Mouse (Mus musculus) lung, embryonic 14.5 days (tissue): Measurements from ENCODE around the gene Ces5a. TPM values are rescaled to one million over a fixed set of nuclear protein-coding genes. Genes with fewer than 3 reads are reported as not detected.
A peak's percentile ranks its signal among the peaks of the same experiment; 100 is the strongest.

Experiments
- ATAC-seq: fragments of 200-750 bp; cut with Nextera tagmentation; 2 replicates; pipeline ENCODE4 v1.8.0; 2017; ENCODE audit warnings: mild to moderate bottlenecking, moderate TSS enrichment, moderate library complexity; ENCODE audit not compliant: insufficient read depth
- DNase-seq: peaks from one replicate; pipeline ENCODE4 v3.0.0-alpha.2; 2015
- H3K27ac ChIP-seq: fragments of 300-500 bp; sonication (generic); 2 replicates; pipeline ENCODE4 v1.5.1; 2014; ENCODE audit warnings: low read depth, mild to moderate bottlenecking, moderate library complexity
- H3K27me3 ChIP-seq: fragments of 300-500 bp; sonication (generic); 2 replicates; pipeline ENCODE4 v1.6.1; 2014; ENCODE audit warnings: low read length, control low read depth; ENCODE audit not compliant: insufficient read depth
- H3K36me3 ChIP-seq: fragments of 300-500 bp; sonication (generic); 2 replicates; pipeline ENCODE4 v1.6.1; 2014; ENCODE audit warnings: control low read depth; ENCODE audit not compliant: insufficient read depth
- H3K4me1 ChIP-seq: fragments of 300-500 bp; sonication (generic); 2 replicates; pipeline ENCODE4 v1.6.1; 2014; ENCODE audit warnings: antibody characterized with exemption, control low read depth; ENCODE audit not compliant: insufficient read depth
- H3K4me2 ChIP-seq: fragments of 300-500 bp; sonication (generic); 2 replicates; pipeline ENCODE4 v1.6.1; 2014; ENCODE audit warnings: mild to moderate bottlenecking
- H3K4me3 ChIP-seq: fragments of 300-500 bp; sonication (generic); 2 replicates; pipeline ENCODE4 v1.5.1; 2014; ENCODE audit warnings: low read depth, low read length
- H3K9ac ChIP-seq: fragments of 300-500 bp; sonication (generic); 2 replicates; pipeline ENCODE4 v1.6.1; 2014
- H3K9me3 ChIP-seq: fragments of 300-500 bp; sonication (generic); 2 replicates; pipeline ENCODE4 v1.6.1; 2016; ENCODE audit warnings: low read depth, low read length, control low read depth
- CTCF ChIP-seq: IDR thresholded peaks from 2 replicates; pipeline ENCODE4 v1.5.1; 2016; ENCODE audit warnings: antibody characterized with exemption, low read depth
- WGBS: fragments of 180-500 bp; shearing (Covaris S2); extraction: QIAGEN DNeasy Blood & Tissue Kit; methylation state at CpG from one replicate; pipeline ENCODE4 v1.1.7; 2014; 5-methylcytosine and 5-hydroxymethylcytosine counted together
- polyA plus RNA-seq: library from polyadenylated mRNA; unstranded; fragments of >200 nt; fragmentation: Nextera tagmentation; extraction: Ambion mirVana; gene quantifications from 2 replicates; pipeline ENCODE4 v1.2.1, GENCODE M21; 2014

Gene Ces5a
- polyA plus RNA-seq, 1 experiment from 2014 or later, result not detected

DNA sequence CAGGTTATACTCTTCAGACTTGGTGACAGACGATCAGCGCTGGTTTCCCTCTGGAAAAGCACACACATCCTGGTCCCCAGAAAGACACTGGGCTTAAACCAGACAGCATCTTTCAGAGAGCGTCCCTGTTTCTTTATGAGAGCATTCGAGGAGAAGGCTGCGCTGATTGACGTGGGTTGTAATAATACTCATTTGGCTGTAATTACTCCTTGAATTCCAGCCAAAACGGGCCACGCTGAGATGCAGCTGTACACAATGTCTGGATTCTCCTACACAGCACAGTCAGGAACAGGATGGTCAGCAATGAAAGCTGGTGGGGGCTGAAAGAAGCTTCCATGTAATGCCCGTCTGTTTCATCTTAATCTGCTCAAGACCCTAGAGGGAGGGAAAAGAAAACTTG lies 31.5 kb upstream of the Ces5a start:
- 0 out of 2 replicates have a peak, but pooled peaks cover 6% of the 10 kb centered on the region for H3K9me3 ChIP-seq
- H3K27ac ChIP-seq, result no peak overlapping the region
- H3K36me3 ChIP-seq, result no peaks in the 10 kb centered on the region
- H3K4me3 ChIP-seq, result no peak overlapping the region
- WGBS, result 66% methylated on average over 9 of the region's 9 CpGs
- DNase-seq (peak; percentile 10), ATAC-seq (no peak)
- H3K4me1 ChIP-seq, result peaks cover 4% of the 10 kb centered on the region
- no peak for TF ChIP-seq CTCF
- H3K9ac ChIP-seq, result no peak overlapping the region
- no peak overlapping the region for H3K4me2 ChIP-seq
- H3K27me3 ChIP-seq, result no peaks in the 10 kb centered on the region

DNA sequence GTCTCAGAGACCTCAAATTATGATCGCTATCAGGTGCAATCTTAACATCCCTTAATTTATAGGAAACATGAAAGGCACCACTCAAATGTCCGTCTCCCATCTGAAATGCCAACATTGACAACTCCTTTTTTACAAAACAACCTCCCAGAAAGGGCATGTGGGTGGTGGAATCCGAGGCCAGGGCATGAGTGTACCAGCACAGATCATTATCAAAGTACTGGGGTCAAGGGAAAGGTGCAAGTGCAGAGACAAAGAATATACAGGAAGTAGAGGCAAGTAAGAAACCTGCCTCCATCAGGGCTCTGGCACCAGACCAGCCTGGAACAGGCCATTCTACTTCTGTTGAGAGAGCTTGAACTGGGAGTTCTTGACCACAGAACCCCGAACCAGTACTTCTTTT lies 29.0 kb upstream of the Ces5a start:
- no peak overlapping the region for H3K27ac ChIP-seq
- H3K4me3 ChIP-seq, result no peak overlapping the region
- H3K9ac ChIP-seq, result no peak overlapping the region
- TF ChIP-seq CTCF, result no peak
- H3K27me3 ChIP-seq, result no peaks in the 10 kb centered on the region
- no peaks in the 10 kb centered on the region for H3K4me1 ChIP-seq
- DNase-seq (no peak), ATAC-seq (no peak)
- WGBS, result 73% methylated on average over 4 of the region's 4 CpGs
- 0 out of 2 replicates have a peak, but pooled peaks cover 6% of the 10 kb centered on the region for H3K9me3 ChIP-seq
- no peak overlapping the region for H3K4me2 ChIP-seq
- no peaks in the 10 kb centered on the region for H3K36me3 ChIP-seq

DNA sequence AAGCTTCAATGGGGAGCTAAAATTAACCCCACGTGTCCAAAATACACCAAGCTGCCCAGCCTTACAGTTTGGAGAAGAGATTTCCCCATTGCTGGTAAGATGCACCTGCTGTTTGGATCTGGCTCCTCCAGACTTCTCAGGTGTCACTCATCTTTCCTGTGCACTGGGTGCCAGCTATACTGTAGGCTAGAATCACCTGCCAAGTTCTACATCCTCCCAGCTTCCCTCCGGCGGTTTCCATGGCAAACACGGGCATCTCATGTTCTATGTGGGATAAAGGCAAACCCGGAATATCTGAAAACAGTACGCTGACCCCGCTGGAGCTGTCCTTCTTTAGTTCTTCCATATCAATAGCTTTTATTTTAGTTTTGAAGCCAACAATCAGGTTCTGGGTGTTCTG lies 27.9 kb upstream of the Ces5a start:
- Histone ChIP-seq H3K27ac (no peak overlapping the region), H3K4me1 (no peaks in the 10 kb centered on the region), H3K4me3 (no peak overlapping the region), H3K27me3 (no peaks in the 10 kb centered on the region), H3K9me3 (0 out of 2 replicates have a peak, but pooled peaks cover 3% of the 10 kb centered on the region), H3K9ac (no peak overlapping the region), H3K4me2 (no peak overlapping the region), H3K36me3 (no peaks in the 10 kb centered on the region)
- no peak for ATAC-seq
- TF ChIP-seq CTCF, result no peak
- WGBS, result 77% methylated on average over 7 of the region's 7 CpGs
- DNase-seq, result no peak

DNA sequence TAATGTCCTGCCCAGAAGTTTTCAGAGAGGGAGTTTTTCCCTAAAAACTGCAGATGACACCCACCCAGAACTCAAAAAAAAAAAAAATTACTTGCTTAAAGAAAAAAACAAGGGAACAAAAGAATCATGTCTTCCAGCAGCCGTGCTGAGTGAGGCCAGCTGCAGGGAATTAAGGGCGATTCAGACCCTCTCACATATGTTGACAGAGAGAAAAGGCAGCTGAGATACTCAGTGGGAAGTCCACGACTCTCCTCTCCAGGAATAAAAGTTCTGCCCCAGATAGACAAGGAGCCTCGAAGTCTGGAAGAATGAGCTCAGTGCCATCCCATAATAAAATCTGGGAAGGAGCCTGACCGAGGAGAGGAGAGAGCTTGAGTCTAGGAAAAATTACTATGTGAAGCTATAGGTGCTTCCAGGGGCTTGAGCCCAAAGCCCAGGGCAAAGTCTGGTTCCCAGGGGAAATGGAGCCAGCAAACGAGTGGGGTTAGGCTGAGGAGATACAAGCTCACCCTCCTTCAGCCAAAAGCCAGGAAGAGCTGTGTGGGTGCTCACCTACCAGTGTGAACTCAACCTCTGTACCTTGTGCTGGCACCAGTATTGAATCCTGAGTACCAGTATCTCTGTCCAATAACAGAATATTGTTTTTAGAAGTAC lies 27.1 kb upstream of the Ces5a start:
- TF ChIP-seq CTCF, result no peak
- DNase-seq, result peak; percentile 49
- Histone ChIP-seq H3K4me1 (no peaks in the 10 kb centered on the region), H3K4me2 (no peak overlapping the region), H3K27me3 (no peaks in the 10 kb centered on the region), H3K36me3 (no peaks in the 10 kb centered on the region), H3K9me3 (no peaks in the 10 kb centered on the region), H3K9ac (no peak overlapping the region), H3K27ac (no peak overlapping the region), H3K4me3 (no peak overlapping the region)
- no peak for ATAC-seq
- 25% methylated on average over 6 of the region's 6 CpGs for WGBS

DNA sequence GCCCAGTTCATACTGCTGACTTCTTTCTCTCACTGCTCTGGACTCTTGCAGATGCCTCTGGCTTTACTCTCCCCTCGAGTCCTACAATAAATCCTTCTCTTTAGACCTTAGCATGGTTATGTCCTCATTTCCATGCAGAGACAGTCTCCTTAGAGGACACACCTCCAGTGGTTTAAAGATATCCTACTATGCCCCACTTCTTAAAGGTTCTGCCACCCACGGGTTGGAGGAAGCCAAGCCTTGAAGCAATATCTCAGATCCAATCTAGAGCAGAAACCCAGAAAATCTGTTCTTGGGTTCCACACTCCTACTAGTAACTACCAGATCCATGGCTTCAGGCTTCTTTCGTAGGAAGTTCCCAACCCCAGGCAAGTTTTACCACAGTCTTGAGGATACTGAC lies 25.6 kb upstream of the Ces5a start:
- Histone ChIP-seq H3K27ac (no peak overlapping the region), H3K36me3 (no peaks in the 10 kb centered on the region), H3K9ac (no peak overlapping the region), H3K4me3 (no peak overlapping the region), H3K4me2 (no peak overlapping the region), H3K9me3 (no peaks in the 10 kb centered on the region), H3K27me3 (no peaks in the 10 kb centered on the region), H3K4me1 (no peaks in the 10 kb centered on the region)
- no peak for TF ChIP-seq CTCF
- DNase-seq (no peak), ATAC-seq (no peak)
- 71% methylated on average over 3 of the region's 3 CpGs for WGBS

DNA sequence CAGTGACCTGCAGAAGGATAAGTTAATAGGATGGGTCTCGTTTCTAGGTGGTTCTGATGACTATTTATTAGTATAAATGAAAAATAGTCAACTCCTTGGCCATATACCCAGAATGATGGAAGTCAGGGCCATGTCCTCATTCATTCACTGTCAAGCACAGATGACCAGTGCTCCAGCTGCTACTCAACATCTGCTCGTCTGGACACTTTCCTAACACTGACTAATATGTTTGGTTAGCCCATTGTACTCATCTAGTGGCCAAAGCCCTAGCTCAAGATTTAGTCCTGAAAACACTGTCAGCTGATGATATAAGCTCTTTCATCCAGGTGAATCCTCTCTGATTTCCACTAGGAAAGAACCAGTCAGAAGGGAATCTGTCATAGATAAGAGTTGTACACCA lies 24.1 kb upstream of the Ces5a start:
- Histone ChIP-seq H3K4me2 (no peak overlapping the region), H3K36me3 (no peaks in the 10 kb centered on the region), H3K4me3 (no peak overlapping the region), H3K9ac (no peak overlapping the region), H3K27ac (no peak overlapping the region), H3K27me3 (no peaks in the 10 kb centered on the region), H3K4me1 (no peaks in the 10 kb centered on the region), H3K9me3 (peaks cover 3% of the 10 kb centered on the region; the same call in 1 of the 2 replicates)
- no peak for TF ChIP-seq CTCF
- 61% methylated on average over 2 of the region's 2 CpGs for WGBS
- no peak for ATAC-seq
- DNase-seq, result no peak

DNA sequence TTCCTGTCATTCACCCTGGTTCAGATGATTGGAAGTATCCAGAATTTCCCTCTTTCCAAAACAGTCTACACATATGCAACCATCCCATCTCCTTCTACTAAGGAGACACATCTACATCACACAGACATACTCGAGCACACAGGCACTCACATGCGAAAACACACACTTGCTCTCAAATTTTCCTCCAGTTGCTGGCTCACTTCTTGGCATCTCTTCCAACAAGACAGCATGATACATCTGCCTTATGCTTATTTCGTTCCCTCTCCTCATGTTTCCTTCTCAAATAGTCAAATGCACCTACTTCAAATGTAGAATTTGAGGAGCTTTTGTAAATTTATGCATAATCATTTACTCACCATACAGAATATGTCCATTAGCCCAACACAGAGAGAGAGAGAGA lies 33.0 kb downstream of the Ces5a start:
- ATAC-seq (no peak), DNase-seq (no peak)
- no peak overlapping the region for H3K27ac ChIP-seq
- 80% methylated on average over 3 of the region's 3 CpGs for WGBS
- no peaks in the 10 kb centered on the region for H3K9me3 ChIP-seq
- H3K4me1 ChIP-seq, result no peaks in the 10 kb centered on the region
- no peaks in the 10 kb centered on the region for H3K27me3 ChIP-seq
- no peaks in the 10 kb centered on the region for H3K36me3 ChIP-seq
- no peak overlapping the region for H3K9ac ChIP-seq
- no peak for TF ChIP-seq CTCF
- H3K4me2 ChIP-seq, result no peak overlapping the region
- H3K4me3 ChIP-seq, result no peak overlapping the region

DNA sequence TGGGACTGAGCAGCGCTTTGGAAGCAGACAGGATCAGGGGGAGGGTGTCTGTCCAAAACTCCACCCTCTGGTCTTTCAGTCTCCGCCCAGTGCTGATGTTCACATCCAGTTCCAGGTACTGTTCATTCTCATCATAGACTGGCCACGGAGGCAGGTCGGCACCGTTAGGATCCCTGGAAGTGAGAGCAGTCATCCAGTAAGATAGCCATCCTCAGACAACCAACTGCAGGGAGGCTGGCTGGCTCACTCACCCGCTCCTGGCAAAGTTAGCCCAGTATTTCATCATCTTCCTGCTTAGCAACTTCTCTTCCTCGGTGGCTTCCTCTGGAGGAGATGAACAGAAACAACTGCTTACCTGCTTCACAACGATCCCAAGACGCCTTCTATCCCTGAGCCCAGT lies 36.2 kb downstream of the Ces5a start:
- H3K27me3 ChIP-seq, result no peaks in the 10 kb centered on the region
- WGBS, result 33% methylated on average over 9 of the region's 9 CpGs

More for the DNA sequence above, 36.2 kb downstream of the Ces5a start:
- no peak for TF ChIP-seq CTCF
- H3K4me3 ChIP-seq, result no peak overlapping the region
- no peak overlapping the region for H3K4me2 ChIP-seq
- no peak overlapping the region for H3K27ac ChIP-seq
- H3K9ac ChIP-seq, result no peak overlapping the region
- H3K36me3 ChIP-seq, result no peaks in the 10 kb centered on the region
- no peaks in the 10 kb centered on the region for H3K4me1 ChIP-seq
- ATAC-seq (no peak), DNase-seq (no peak)
- H3K9me3 ChIP-seq, result no peaks in the 10 kb centered on the region
